Mouse (Mus musculus) hindbrain, embryonic 15.5 days (tissue): ENCODE data around the gene Tmem45a2. TPM values are rescaled to one million over a fixed set of nuclear protein-coding genes. Genes with fewer than 3 reads are reported as not detected.
"Not testable (repeated sequence)": the region's sequence is repeated elsewhere in the genome, so short reads cannot be mapped to it uniquely, and the experiment has no call there.

ENCODE experiments used
- ATAC-seq: fragments of 200-750 bp; cut with Nextera tagmentation; 2 replicates; pipeline ENCODE4 v1.8.0; 2017; ENCODE audit warnings: low read depth, moderate number of reproducible peaks, moderate TSS enrichment; ENCODE audit not compliant: low FRiP score
- H3K27ac ChIP-seq: fragments of 300-500 bp; sonication (generic); replicated peaks from 2 replicates; pipeline ENCODE4 v1.5.1; 2015; ENCODE audit warnings: mild to moderate bottlenecking, inconsistent platforms
- H3K27me3 ChIP-seq: fragments of 300-500 bp; sonication (generic); 2 replicates; pipeline ENCODE4 v1.6.1; 2015; ENCODE audit warnings: control low read depth, inconsistent platforms
- H3K36me3 ChIP-seq: fragments of 300-500 bp; sonication (generic); 2 replicates; pipeline ENCODE4 v1.6.1; 2015; ENCODE audit warnings: control low read depth, inconsistent platforms
- H3K4me1 ChIP-seq: fragments of 300-500 bp; sonication (generic); replicated peaks from 2 replicates; pipeline ENCODE4 v1.6.1; 2015; ENCODE audit warnings: control low read depth, inconsistent platforms
- H3K4me2 ChIP-seq: fragments of 300-500 bp; sonication (generic); 2 replicates; pipeline ENCODE4 v1.6.1; 2015; ENCODE audit warnings: moderate library complexity, mild to moderate bottlenecking, inconsistent platforms
- H3K4me3 ChIP-seq: fragments of 300-500 bp; sonication (generic); 2 replicates; pipeline ENCODE4 v1.5.1; 2015; ENCODE audit warnings: mild to moderate bottlenecking, inconsistent platforms
- H3K9ac ChIP-seq: fragments of 300-500 bp; sonication (generic); 2 replicates; pipeline ENCODE4 v1.6.1; 2015; ENCODE audit warnings: inconsistent platforms
- H3K9me3 ChIP-seq: fragments of 300-500 bp; sonication (generic); 2 replicates; pipeline ENCODE4 v1.6.1; 2016; ENCODE audit warnings: control low read depth, inconsistent platforms
- WGBS: fragments of 180-500 bp; shearing (Covaris S2); methylation state at CpG from one replicate; pipeline ENCODE4 v1.1.7; 2015; 5-methylcytosine and 5-hydroxymethylcytosine counted together
- polyA plus RNA-seq: library from polyadenylated mRNA; unstranded; fragments of >200 nt; fragmentation: Nextera tagmentation; extraction: Ambion mirVana; gene quantifications from 2 replicates; pipeline ENCODE4 v1.2.1, GENCODE M21; 2015

Gene Tmem45a2
- polyA plus RNA-seq, 1 experiment from 2014 or later, result 0.09 TPM

GRCm38 (mm10) chr16:57056995-57057394 is 14.2 kb downstream of the Tmem45a2 start:
- ATAC-seq, result no peak
- Histone ChIP-seq H3K27ac (no peak overlapping the region), H3K27me3 (no peaks in the 10 kb centered on the region), H3K4me1 (no peaks in the 10 kb centered on the region), H3K4me2 (no peak overlapping the region), H3K4me3 (no peak overlapping the region), H3K9me3 (no peaks in the 10 kb centered on the region), H3K36me3 (no peaks in the 10 kb centered on the region), H3K9ac (no peak overlapping the region)
- 92% methylated on average over 4 of the region's 4 CpGs for WGBS

GRCm38 (mm10) chr16:57049974-57050373 is 21.2 kb downstream of the Tmem45a2 start:
- ATAC-seq, result no peak
- 90% methylated on average over 3 of the region's 3 CpGs for whole genome bisulfite sequencing

GRCm38 (mm10) chr16:57038600-57038999 is 32.6 kb downstream of the Tmem45a2 start:
- H3K27me3 ChIP-seq, result no peaks in the 10 kb centered on the region
- H3K27ac ChIP-seq, result no peak overlapping the region
- H3K9ac ChIP-seq, result no peak overlapping the region
- WGBS, result 44% methylated on average over 5 of the region's 5 CpGs
- H3K9me3 ChIP-seq, result no peaks in the 10 kb centered on the region
- no peaks in the 10 kb centered on the region for H3K4me1 ChIP-seq
- ATAC-seq, result no peak
- no peaks in the 10 kb centered on the region for H3K36me3 ChIP-seq
- no peak overlapping the region for H3K4me2 ChIP-seq
- H3K4me3 ChIP-seq, result no peak overlapping the region

More at GRCm38 (mm10) chr16:57049974-57050373, 21.2 kb downstream of the Tmem45a2 start:
- Histone ChIP-seq H3K36me3 (no peaks in the 10 kb centered on the region), H3K9ac (no peak overlapping the region), H3K27ac (no peak overlapping the region), H3K9me3 (no peaks in the 10 kb centered on the region), H3K27me3 (no peaks in the 10 kb centered on the region), H3K4me3 (no peak overlapping the region), H3K4me1 (no peaks in the 10 kb centered on the region), H3K4me2 (no peak overlapping the region)

DNA sequence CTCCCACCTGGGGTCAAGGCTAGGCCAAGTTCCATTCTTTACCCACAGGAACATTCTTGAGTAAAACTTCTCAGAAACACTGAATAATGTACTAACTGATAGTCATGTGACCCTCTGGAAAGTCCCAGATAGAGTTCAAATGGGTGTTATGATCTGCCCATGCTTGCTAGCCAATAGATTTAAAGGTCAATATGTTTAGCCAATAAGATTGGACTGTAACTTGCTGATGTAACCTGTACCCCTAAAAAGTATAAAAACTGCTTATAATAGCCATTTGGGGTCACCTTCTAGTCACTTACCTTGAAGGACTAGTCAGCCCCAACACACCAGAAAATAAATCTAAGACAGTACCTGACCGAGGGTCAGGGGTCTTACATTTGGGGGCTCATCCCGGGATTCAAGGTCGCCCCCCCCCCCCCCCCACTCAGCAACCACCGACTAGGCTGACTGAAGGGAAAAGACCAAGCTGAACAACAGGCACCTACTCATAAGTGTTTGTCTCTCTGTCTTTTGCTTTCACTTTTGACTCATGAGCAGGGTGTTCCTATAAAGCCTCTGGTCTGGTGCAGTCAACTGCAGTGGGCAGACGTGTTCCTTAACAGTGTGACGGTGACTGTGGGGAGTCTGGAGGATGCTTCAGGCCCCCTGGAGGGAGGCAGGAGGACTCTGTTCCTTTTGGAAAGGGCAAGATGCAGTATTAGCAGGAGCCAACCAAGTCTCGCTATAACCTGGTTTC is 40.9 kb downstream of the Tmem45a2 start:
- Histone ChIP-seq H3K4me3 (no peak overlapping the region), H3K4me1 (no peaks in the 10 kb centered on the region), H3K9me3 (no peaks in the 10 kb centered on the region), H3K9ac (no peak overlapping the region), H3K4me2 (no peak overlapping the region), H3K36me3 (no peaks in the 10 kb centered on the region), H3K27me3 (no peaks in the 10 kb centered on the region), H3K27ac (no peak overlapping the region)
- no peak for ATAC-seq
- 82% methylated on average over 6 of the region's 7 CpGs for WGBS

DNA sequence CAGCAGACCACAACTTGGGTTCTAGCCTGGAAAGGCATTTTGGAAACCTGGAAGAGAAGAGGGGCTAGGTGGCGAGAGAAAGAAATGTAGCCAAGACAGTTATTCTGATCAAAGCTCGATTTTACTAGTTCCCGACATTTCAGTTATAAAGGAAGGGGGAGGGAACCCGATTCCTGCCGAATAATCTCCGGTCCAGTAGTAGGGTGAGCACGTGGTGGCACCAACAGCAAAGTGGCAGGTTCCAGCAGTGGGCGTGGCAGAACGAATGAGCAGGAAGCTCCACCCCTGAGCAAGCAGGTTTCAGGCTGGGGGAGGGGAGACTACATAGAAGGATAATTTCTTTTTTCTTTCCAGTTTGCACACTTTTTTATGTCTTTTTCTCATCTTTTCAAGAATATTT is 72.9 kb downstream of the Tmem45a2 start:
- WGBS, result 90% methylated on average over 9 of the region's 9 CpGs
- H3K4me3 ChIP-seq, H3K4me1 ChIP-seq, H3K9me3 ChIP-seq, ATAC-seq, H3K36me3 ChIP-seq, H3K27me3 ChIP-seq, H3K9ac ChIP-seq, H3K27ac ChIP-seq, H3K4me2 ChIP-seq: not testable (repeated sequence)

Other genes starting within 250 kb of the Tmem45a2 start
- 3.3 and 6.2 TPM in 2 replicates for gene Tmem45a, start 185.2 kb downstream of the Tmem45a2 start, polyA plus RNA-seq
- gene Lnp1, start 143.3 kb downstream of the Tmem45a2 start, polyA plus RNA-seq, result 0.34 TPM in 1 of 2 replicates, not detected in the other
- gene Tomm70a, start 50.3 kb upstream of the Tmem45a2 start, polyA plus RNA-seq, result 63.9 and 65.2 TPM in 2 replicates
- 46.9 and 49.8 TPM in 2 replicates for gene Nit2, start 96.0 kb upstream of the Tmem45a2 start, polyA plus RNA-seq
- gene Tbc1d23, start 160.1 kb upstream of the Tmem45a2 start, polyA plus RNA-seq, result 29.5 and 33.1 TPM in 2 replicates
- gene Tmem30c, start 221.5 kb upstream of the Tmem45a2 start, polyA plus RNA-seq, result 0.34 TPM in 2 replicates